Mouse (Mus musculus): ENCODE measurements around the gene Fpr-rs4.
"Not testable (repeated sequence)": the region's sequence is repeated elsewhere in the genome, so short reads cannot be mapped to it uniquely, and the experiment has no call there.

Fpr-rs4 gene

GRCm38 (mm10) chr17:18021433-18021832 is at the start of gene Fpr-rs4:
Fpr-rs4 (plus strand) TSS chr17:18021733.
- no peak for DNase-seq (ENCODE audit: low spot score)

- DNase-seq (ENCODE audit: low spot score): no peak
Measured at GRCm38 (mm10) chr17:17973443-17973842, 48.1 kb upstream of the Fpr-rs4 start.

GRCm38 (mm10) chr17:17981232-17981631 is 40.3 kb upstream of the Fpr-rs4 start:
- DNase-seq (ENCODE audit: low spot score): not testable (repeated sequence)

GRCm38 (mm10) chr17:18004752-18005151 is 16.8 kb upstream of the Fpr-rs4 start:
- DNase-seq (ENCODE audit: low spot score): no peak

GRCm38 (mm10) chr17:18049124-18049523 is 27.6 kb downstream of the Fpr-rs4 start, which contains the start of gene Vmn2r124:
Vmn2r124 (plus strand) TSS chr17:18049424.
- no peak for DNase-seq (ENCODE audit: low spot score)

Data from testis, postnatal 14 days (tissue).